Mouse (Mus musculus): ENCODE results near the gene Olfr834. TPM values are rescaled to one million over a fixed set of nuclear protein-coding genes. Genes with fewer than 3 reads are reported as not detected.

The Olfr834 gene
- total RNA-seq (2021), result not detected
- long read RNA-seq, experiment 1, result 0 reads
- long read RNA-seq, experiment 2, result 0 reads

DNA sequence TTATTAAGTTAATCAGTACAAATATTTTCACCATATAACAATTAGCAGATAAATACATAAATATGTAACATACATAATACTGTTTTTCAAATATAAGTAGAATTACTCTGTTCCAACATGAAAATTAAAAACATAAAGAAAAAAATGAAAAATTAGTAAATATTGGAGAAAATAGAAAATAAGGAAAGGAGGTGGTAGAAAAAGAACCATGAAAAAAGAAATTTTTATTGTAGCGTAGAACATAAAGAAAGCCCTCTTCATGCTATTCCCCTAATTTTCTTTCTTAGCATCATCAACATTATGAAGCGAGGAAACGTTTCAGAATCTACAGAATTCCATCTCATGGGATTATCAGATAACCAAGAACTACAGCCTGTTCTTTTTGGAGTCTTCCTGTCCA lies at the start of gene Olfr834:
Gene Olfr834, plus strand, starts transcription at position 301 of the 400 bp plus-strand sequence.
- no peak for DNase-seq
- intact Hi-C loops (cut with DNase I), result no loop called here

DNA sequence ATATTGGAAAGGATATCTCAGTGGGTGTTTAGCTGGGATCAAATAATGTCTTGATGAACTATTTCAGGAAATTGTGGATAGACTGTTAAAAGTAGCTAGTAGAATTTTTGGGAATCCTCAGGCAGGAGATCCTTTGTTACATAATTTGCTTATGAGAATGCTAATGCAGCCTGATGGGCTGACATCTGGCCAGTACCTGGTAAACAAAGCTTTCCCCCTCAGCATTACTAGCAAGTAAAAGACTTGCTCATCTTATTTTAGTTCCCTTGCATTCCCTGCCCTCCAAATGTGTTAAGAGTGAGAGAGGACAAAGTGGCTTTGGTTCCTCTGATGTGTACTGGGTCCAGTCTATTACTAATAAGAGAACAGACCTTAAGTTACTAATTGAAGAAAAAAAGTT lies 25.8 kb upstream of the Olfr834 start:
- DNase-seq, result no peak
- intact Hi-C loops (cut with DNase I), result no loop called here

DNA sequence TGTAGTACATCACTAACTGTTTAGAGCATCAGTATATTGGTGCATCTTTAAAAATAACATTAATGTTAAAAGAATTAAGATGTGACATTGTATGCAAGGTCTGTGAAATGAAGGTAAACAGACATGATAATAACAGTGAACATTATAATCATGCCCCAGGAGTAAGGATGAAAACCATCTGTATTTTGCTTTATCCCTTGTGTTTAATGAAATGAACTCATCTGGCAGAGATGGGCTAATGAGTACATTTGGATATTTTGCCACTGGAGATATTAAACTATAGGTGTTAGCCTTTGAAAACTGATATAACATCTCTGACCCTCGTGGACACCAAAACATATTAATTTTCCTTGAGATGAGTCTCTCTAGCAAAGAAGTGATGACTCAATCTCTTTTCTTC lies 44.6 kb downstream of the Olfr834 start, which contains the start of gene Olfr835:
Gene Olfr835, plus strand, starts transcription at position 301 of the 400 bp plus-strand sequence.
- intact Hi-C loops (cut with DNase I), result no loop called here
- DNase-seq, result no peak

Other genes starting within 250 kb of the Olfr834 start
- gene Olfr24, start 224.0 kb upstream of the Olfr834 start, total RNA-seq (2021), result not detected
- not detected for gene Olfr828, start 168.5 kb upstream of the Olfr834 start, total RNA-seq (2021)
- gene Olfr829, start 133.1 kb upstream of the Olfr834 start, total RNA-seq (2021), result not detected
- not detected for gene Olfr830, start 113.3 kb upstream of the Olfr834 start, total RNA-seq (2021)
- not detected for gene Olfr832, start 50.9 kb upstream of the Olfr834 start, total RNA-seq (2021)
- not detected for gene Olfr835, start 44.7 kb downstream of the Olfr834 start, total RNA-seq (2021)
- gene Olfr836, start 132.4 kb downstream of the Olfr834 start, total RNA-seq (2021), result not detected
- not detected for gene Olfr837, start 148.3 kb downstream of the Olfr834 start, total RNA-seq (2021)
- gene Olfr839-ps1, start 189.3 kb downstream of the Olfr834 start, total RNA-seq (2021), result not detected

All from gastrocnemius, postnatal 36 days (tissue).